Mouse (Mus musculus) midbrain, postnatal 0 days (tissue): ENCODE results near the gene Ube2l6. TPM values are rescaled to one million over a fixed set of nuclear protein-coding genes. Genes with fewer than 3 reads are reported as not detected.

Experiments
- ATAC-seq: fragments of 200-750 bp; cut with Nextera tagmentation; 2 replicates; pipeline ENCODE4 v1.8.0; 2017; ENCODE audit warnings: moderate number of reproducible peaks, mild to moderate bottlenecking, moderate TSS enrichment, moderate library complexity; ENCODE audit not compliant: low FRiP score
- DNase-seq: peaks from one replicate; pipeline ENCODE4 v3.0.0-alpha.2; 2015; ENCODE audit warnings: low spot score
- H3K27ac ChIP-seq: fragments of 300-500 bp; sonication (generic); 2 replicates; pipeline ENCODE4 v1.5.1; 2014; ENCODE audit warnings: low read depth, mild to moderate bottlenecking, low read length, mixed read lengths
- H3K27me3 ChIP-seq: fragments of 300-500 bp; sonication (generic); 2 replicates; pipeline ENCODE4 v1.6.1; 2014; ENCODE audit warnings: low read length, control low read depth, mixed read lengths; ENCODE audit not compliant: insufficient read depth
- H3K36me3 ChIP-seq: fragments of 300-500 bp; sonication (generic); 2 replicates; pipeline ENCODE4 v1.6.1; 2014; ENCODE audit warnings: low read length, control low read depth, mixed read lengths; ENCODE audit not compliant: insufficient read depth
- H3K4me1 ChIP-seq: fragments of 300-500 bp; sonication (generic); 2 replicates; pipeline ENCODE4 v1.6.1; 2014; ENCODE audit warnings: mild to moderate bottlenecking, control low read depth, antibody characterized with exemption, low read length, mixed read lengths; ENCODE audit not compliant: insufficient read depth
- H3K4me2 ChIP-seq: fragments of 300-500 bp; sonication (generic); 2 replicates; pipeline ENCODE4 v1.6.1; 2014; ENCODE audit warnings: low read depth, mild to moderate bottlenecking, low read length, mixed read lengths; ENCODE audit not compliant: poor library complexity, severe bottlenecking
- H3K4me3 ChIP-seq: fragments of 300-500 bp; sonication (generic); 2 replicates; pipeline ENCODE4 v1.5.1; 2014; ENCODE audit warnings: low read depth, mild to moderate bottlenecking, low read length, moderate library complexity
- H3K9ac ChIP-seq: fragments of 300-500 bp; sonication (generic); replicated peaks from 2 replicates; pipeline ENCODE4 v1.6.1; 2014; ENCODE audit warnings: mild to moderate bottlenecking, low read length, moderate library complexity, mixed read lengths; ENCODE audit not compliant: poor library complexity, severe bottlenecking
- H3K9me3 ChIP-seq: fragments of 300-500 bp; sonication (generic); 2 replicates; pipeline ENCODE4 v1.6.1; 2016; ENCODE audit warnings: low read length, control low read depth
- CTCF ChIP-seq: IDR thresholded peaks from 2 replicates; pipeline ENCODE4 v1.5.1; 2016; ENCODE audit warnings: antibody characterized with exemption, mild to moderate bottlenecking
- WGBS: fragments of 180-500 bp; shearing (Covaris S2); extraction: QIAGEN DNeasy Blood & Tissue Kit; methylation state at CpG from one replicate; pipeline ENCODE4 v1.1.7; 2014; 5-methylcytosine and 5-hydroxymethylcytosine counted together
- polyA plus RNA-seq: library from polyadenylated mRNA; unstranded; fragments of >200 nt; fragmentation: Nextera tagmentation; extraction: Ambion mirVana; gene quantifications from 2 replicates; pipeline ENCODE4 v1.2.1, GENCODE M21; 2015
- total RNA-seq: library from RNA; depleted of rRNA; stranded (reverse); fragments of >200 nt; gene quantifications from 2 replicates; pipeline ENCODE4 v1.2.3, GENCODE M21; 2014; rRNA removed

Gene Ube2l6
- total and polyA plus RNA-seq, 2 experiments from 2014 or later: 14.0 to 15.1 TPM

DNA sequence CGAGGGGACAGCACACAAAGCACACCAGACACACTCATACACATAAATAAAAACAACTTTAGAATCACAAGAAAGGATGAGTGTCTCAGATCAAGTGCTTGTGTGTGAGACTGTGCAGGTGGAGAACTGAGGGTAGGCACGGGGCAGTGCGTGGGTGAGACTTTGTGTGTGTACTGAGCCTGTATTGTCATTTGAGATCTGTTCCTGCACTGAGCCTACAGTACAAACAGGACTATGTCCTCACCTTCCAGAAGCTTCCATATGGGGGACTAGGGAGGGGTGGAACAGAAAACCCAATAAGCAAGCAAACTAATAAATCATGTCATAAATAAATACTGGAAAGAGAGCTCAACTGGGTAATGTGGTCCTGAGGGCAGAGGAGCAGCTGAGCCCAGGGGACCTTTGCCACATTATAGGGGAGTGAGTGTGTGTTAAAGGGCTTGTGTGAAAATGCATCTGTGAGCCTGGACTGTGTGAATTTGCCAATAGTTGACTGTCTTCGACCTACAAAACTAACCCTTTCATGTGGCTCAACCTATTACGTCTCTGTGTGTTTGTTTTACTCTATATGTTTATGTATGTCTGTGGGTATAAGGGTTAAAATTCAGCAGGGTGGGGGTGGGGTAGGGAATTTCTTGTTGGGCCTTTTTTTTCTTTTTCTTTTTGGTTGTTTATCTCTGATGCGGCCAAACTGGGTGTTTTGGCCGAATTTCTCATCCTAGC is 51.9 kb downstream of the Ube2l6 start:
- no peaks in the 10 kb centered on the region for H3K4me1 ChIP-seq
- DNase-seq (no peak), ATAC-seq (no peak)
- H3K27me3 ChIP-seq: no peaks in the 10 kb centered on the region
- no peak for TF ChIP-seq CTCF
- no peaks in the 10 kb centered on the region for H3K36me3 ChIP-seq
- H3K9ac ChIP-seq: no peak overlapping the region
- H3K4me2 ChIP-seq: no peak overlapping the region
- no peaks in the 10 kb centered on the region for H3K9me3 ChIP-seq
- 63% methylated on average over 7 of the region's 7 CpGs for WGBS
- H3K27ac ChIP-seq: no peak overlapping the region
- no peak overlapping the region for H3K4me3 ChIP-seq

DNA sequence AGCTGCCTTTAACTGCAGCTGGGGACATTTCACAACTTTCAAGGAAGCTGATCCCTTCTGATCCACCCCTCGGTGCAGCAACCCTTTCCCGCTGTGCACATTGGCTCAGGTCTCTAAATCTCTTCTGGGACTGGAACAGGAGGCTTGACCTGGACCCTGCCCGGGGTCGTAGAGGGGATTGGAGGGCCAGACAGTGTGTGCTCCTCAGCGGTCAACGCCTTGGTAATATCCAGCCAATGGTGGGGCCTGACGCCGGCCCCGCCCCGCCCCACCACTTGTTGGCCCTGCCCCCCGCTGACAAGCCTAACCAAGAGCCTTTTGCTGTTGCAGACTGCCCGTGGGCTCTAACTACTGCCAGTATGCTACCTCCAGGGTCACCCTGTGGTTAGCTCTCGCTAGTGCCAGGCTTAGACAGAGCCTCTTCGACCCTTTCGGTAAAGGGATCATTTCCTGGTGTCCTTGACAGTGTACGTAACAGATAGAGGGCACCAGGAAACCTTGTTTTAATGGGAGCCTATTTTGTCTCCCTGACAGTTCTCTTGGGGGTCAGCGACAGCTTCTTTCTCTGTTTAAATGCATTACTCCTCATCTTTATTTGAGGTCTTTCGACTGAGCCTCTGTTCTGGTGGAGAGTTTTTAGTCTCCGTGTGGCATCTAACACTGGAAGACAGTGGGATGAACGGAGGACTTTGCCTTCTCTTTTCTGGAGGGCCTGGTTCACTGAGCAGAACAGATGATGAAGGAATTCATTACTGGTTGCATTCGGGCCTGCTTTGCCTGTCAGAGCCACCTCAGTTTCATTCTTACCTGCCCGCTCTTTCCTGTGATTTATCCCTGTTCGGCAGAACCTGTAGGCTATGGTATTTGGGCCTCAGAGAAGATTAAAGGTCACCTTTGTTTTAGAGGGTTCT is 52.8 kb downstream of the Ube2l6 start:
- Histone ChIP-seq H3K9me3 (no peaks in the 10 kb centered on the region), H3K27ac (no peak overlapping the region), H3K36me3 (no peaks in the 10 kb centered on the region), H3K27me3 (no peaks in the 10 kb centered on the region), H3K4me1 (no peaks in the 10 kb centered on the region), H3K9ac (no peak overlapping the region), H3K4me2 (peak overlapping the region; percentile 20), H3K4me3 (no peak overlapping the region)
- ATAC-seq (peak; percentile 26; the same call in 1 of the 2 replicates), DNase-seq (no peak)
- no peak for TF ChIP-seq CTCF
- WGBS: 38% methylated on average over 23 of the region's 23 CpGs

DNA sequence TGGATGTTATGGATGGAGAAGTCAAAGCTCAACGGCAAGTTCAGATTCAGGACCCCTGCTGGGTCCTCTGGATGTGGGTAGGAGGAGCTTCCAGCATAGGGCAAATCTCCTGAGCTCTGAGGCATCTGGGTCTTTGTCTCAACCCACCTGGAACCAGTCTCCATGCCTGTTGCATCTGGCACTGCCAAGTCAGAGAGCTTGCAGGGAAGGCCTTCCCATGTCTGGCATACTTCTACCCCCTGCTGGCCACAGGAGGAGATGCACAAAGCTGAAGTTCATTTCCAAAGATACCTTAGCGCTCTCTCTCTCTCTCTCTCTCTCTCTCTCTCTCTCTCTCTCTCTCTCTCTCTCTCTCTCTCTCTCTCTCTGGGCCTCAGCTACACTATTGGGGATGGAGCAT is 57.1 kb downstream of the Ube2l6 start:
- Histone ChIP-seq H3K27me3 (no peaks in the 10 kb centered on the region), H3K4me3 (no peak overlapping the region), H3K4me2 (no peak overlapping the region), H3K9ac (no peak overlapping the region), H3K4me1 (no peaks in the 10 kb centered on the region), H3K36me3 (no peaks in the 10 kb centered on the region), H3K9me3 (no peaks in the 10 kb centered on the region), H3K27ac (no peak overlapping the region)
- TF ChIP-seq CTCF: peak; percentile 82
- WGBS: 48% methylated on average over 2 of the region's 2 CpGs
- peak; percentile 50; the same call in 1 of the 2 replicates for ATAC-seq
- DNase-seq: peak; percentile 55

GRCm38 (mm10) chr2:84858551-84858950 is 59.9 kb downstream of the Ube2l6 start:
- ATAC-seq (no peak), DNase-seq (no peak)
- Histone ChIP-seq H3K27ac (no peak overlapping the region), H3K36me3 (no peaks in the 10 kb centered on the region), H3K4me3 (no peak overlapping the region), H3K4me2 (no peak overlapping the region), H3K9ac (no peak overlapping the region), H3K27me3 (no peaks in the 10 kb centered on the region), H3K4me1 (no peaks in the 10 kb centered on the region), H3K9me3 (no peaks in the 10 kb centered on the region)
- 89% methylated on average over 1 of the region's 1 CpGs for WGBS
- no peak for TF ChIP-seq CTCF

Other genes with a start within 250 kb of the Ube2l6 start
- gene Ctnnd1, start 148.1 kb upstream of the Ube2l6 start, total RNA-seq: 81.1 and 82.9 TPM in 2 replicates
- 13.7 and 15.8 TPM in 2 replicates for gene Ctnnd1, start 148.1 kb upstream of the Ube2l6 start, polyA plus RNA-seq
- not detected in 2 replicates for gene Btbd18, start 139.7 kb upstream of the Ube2l6 start, total RNA-seq
- 0.27 and 0.35 TPM in 2 replicates for gene Btbd18, start 139.7 kb upstream of the Ube2l6 start, polyA plus RNA-seq
- 180 and 269 TPM in 2 replicates for gene Selenoh, start 128.1 kb upstream of the Ube2l6 start, total RNA-seq
- 210 and 211 TPM in 2 replicates for gene Selenoh, start 128.1 kb upstream of the Ube2l6 start, polyA plus RNA-seq
- gene Gm28635, start 120.8 kb upstream of the Ube2l6 start, total RNA-seq: not detected in 2 replicates
- gene Gm28635, start 120.8 kb upstream of the Ube2l6 start, polyA plus RNA-seq: not detected in 2 replicates
- 43.0 and 45.3 TPM in 2 replicates for gene Med19, start 120.4 kb upstream of the Ube2l6 start, total RNA-seq
- 47.4 and 49.5 TPM in 2 replicates for gene Med19, start 120.4 kb upstream of the Ube2l6 start, polyA plus RNA-seq
- gene Tmx2, start 119.7 kb upstream of the Ube2l6 start, total RNA-seq: 149 and 154 TPM in 2 replicates
- gene Tmx2, start 119.7 kb upstream of the Ube2l6 start, polyA plus RNA-seq: 303 and 328 TPM in 2 replicates
- gene Zdhhc5, start 83.6 kb upstream of the Ube2l6 start, total RNA-seq: 39.0 and 39.4 TPM in 2 replicates
- 14.5 and 17.9 TPM in 2 replicates for gene Zdhhc5, start 83.6 kb upstream of the Ube2l6 start, polyA plus RNA-seq
- gene Clp1, start 71.5 kb upstream of the Ube2l6 start, total RNA-seq: 12.6 TPM in 2 replicates
- 12.5 and 13.4 TPM in 2 replicates for gene Clp1, start 71.5 kb upstream of the Ube2l6 start, polyA plus RNA-seq
- 12.9 and 15.0 TPM in 2 replicates for gene Ypel4, start 64.8 kb upstream of the Ube2l6 start, total RNA-seq
- 14.3 and 14.7 TPM in 2 replicates for gene Ypel4, start 64.8 kb upstream of the Ube2l6 start, polyA plus RNA-seq
- 0.88 and 1.1 TPM in 2 replicates for gene Gm19426, start 55.2 kb upstream of the Ube2l6 start, total RNA-seq
- 2.1 and 2.4 TPM in 2 replicates for gene Gm19426, start 55.2 kb upstream of the Ube2l6 start, polyA plus RNA-seq
- gene Serping1, start 23.4 kb upstream of the Ube2l6 start, total RNA-seq: 19.9 and 20.9 TPM in 2 replicates
- 30.6 and 31.9 TPM in 2 replicates for gene Serping1, start 23.4 kb upstream of the Ube2l6 start, polyA plus RNA-seq
- gene Smtnl1, start 23.8 kb downstream of the Ube2l6 start, total RNA-seq: not detected in 2 replicates
- gene Smtnl1, start 23.8 kb downstream of the Ube2l6 start, polyA plus RNA-seq: not detected in 2 replicates
- 43.6 and 62.5 TPM in 2 replicates for gene Timm10, start 28.2 kb downstream of the Ube2l6 start, total RNA-seq
- 85.0 and 99.0 TPM in 2 replicates for gene Timm10, start 28.2 kb downstream of the Ube2l6 start, polyA plus RNA-seq
- 0.99 and 1.8 TPM in 2 replicates for gene Slc43a1, start 40.0 kb downstream of the Ube2l6 start, total RNA-seq
- 0.34 and 0.46 TPM in 2 replicates for gene Slc43a1, start 40.0 kb downstream of the Ube2l6 start, polyA plus RNA-seq
- gene Rtn4rl2, start 87.9 kb downstream of the Ube2l6 start, total RNA-seq: 7.7 and 11.4 TPM in 2 replicates
- 6.3 and 6.5 TPM in 2 replicates for gene Rtn4rl2, start 87.9 kb downstream of the Ube2l6 start, polyA plus RNA-seq
- 1.7 and 2.0 TPM in 2 replicates for gene Slc43a3, start 137.8 kb downstream of the Ube2l6 start, total RNA-seq
- 1.9 and 2.0 TPM in 2 replicates for gene Slc43a3, start 137.8 kb downstream of the Ube2l6 start, polyA plus RNA-seq
- not detected in 2 replicates for gene Prg2, start 181.6 kb downstream of the Ube2l6 start, total RNA-seq
- not detected in 2 replicates for gene Prg2, start 181.6 kb downstream of the Ube2l6 start, polyA plus RNA-seq
- not detected in 2 replicates for gene Prg3, start 189.4 kb downstream of the Ube2l6 start, total RNA-seq
- gene Prg3, start 189.4 kb downstream of the Ube2l6 start, polyA plus RNA-seq: not detected in 2 replicates
- gene Ssrp1, start 238.4 kb downstream of the Ube2l6 start, total RNA-seq: 137 and 153 TPM in 2 replicates
- 123 TPM in 2 replicates for gene Ssrp1, start 238.4 kb downstream of the Ube2l6 start, polyA plus RNA-seq
- 0.14 and 2.7 TPM in 2 replicates for gene P2rx3, start 238.6 kb downstream of the Ube2l6 start, total RNA-seq
- gene P2rx3, start 238.6 kb downstream of the Ube2l6 start, polyA plus RNA-seq: 0.48 and 0.88 TPM in 2 replicates
- gene Tnks1bp1, start 249.2 kb downstream of the Ube2l6 start, total RNA-seq: 86.8 and 102 TPM in 2 replicates
- gene Tnks1bp1, start 249.2 kb downstream of the Ube2l6 start, polyA plus RNA-seq: 18.0 and 18.8 TPM in 2 replicates